Mouse (Mus musculus) left cerebral cortex, postnatal 14 days (tissue): ENCODE data around the gene Ifnlr1. TPM values are rescaled to one million over a fixed set of nuclear protein-coding genes. Genes with fewer than 3 reads are reported as not detected.

Experiments used
- DNase-seq, 2 experiments: peaks; one replicate each; pipeline ENCODE4 v3.0.0; 2021 to 2022; ENCODE audit warnings: low spot score in 2 of 2, mixed read lengths in 1 of 2
- intact Hi-C: fragments of 180-260 bp; cut with DNase I; formaldehyde crosslinking; loops from one replicate; pipeline ENCODE4 v1.15.1; 2025
- total RNA-seq, 2 experiments: library from RNA; stranded (reverse); gene quantifications; 2 replicates each; pipeline ENCODE4 v1.2.3; 2021

Ifnlr1 gene
- total RNA-seq, 2 experiments from 2014 or later: 0.35 to 0.40 TPM

GRCm38 (mm10) chr4:135730951-135731350 is 44.9 kb downstream of the Ifnlr1 start:
- intact Hi-C loops: no loop called here
- DNase-seq: no peak

GRCm38 (mm10) chr4:135733901-135734300 is 47.8 kb downstream of the Ifnlr1 start:
- DNase-seq: peak; percentile 57 to 60
- intact Hi-C loops: no loop called here

GRCm38 (mm10) chr4:135736903-135737302 is 50.8 kb downstream of the Ifnlr1 start:
- intact Hi-C loops: no loop called here

GRCm38 (mm10) chr4:135738237-135738636 is 52.1 kb downstream of the Ifnlr1 start:
- intact Hi-C loops: no loop called here
- no peak for DNase-seq

More at GRCm38 (mm10) chr4:135736903-135737302, 50.8 kb downstream of the Ifnlr1 start:
- DNase-seq: no peak

GRCm38 (mm10) chr4:135739148-135739547 is 53.1 kb downstream of the Ifnlr1 start:
- intact Hi-C loops: no loop called here
- no peak for DNase-seq

- intact Hi-C loops: no loop called here
- no peak for DNase-seq
Observed at GRCm38 (mm10) chr4:135739672-135740071, 53.6 kb downstream of the Ifnlr1 start.

GRCm38 (mm10) chr4:135743520-135743919 is 57.4 kb downstream of the Ifnlr1 start:
- intact Hi-C loops: no loop called here
- no peak for DNase-seq

GRCm38 (mm10) chr4:135744726-135745448 is 58.8 kb downstream of the Ifnlr1 start:
- no peak for DNase-seq
- intact Hi-C loops: no loop called here

GRCm38 (mm10) chr4:135745613-135746012 is 59.5 kb downstream of the Ifnlr1 start:
- DNase-seq: no peak
- intact Hi-C loops: no loop called here

- no peak for DNase-seq
- intact Hi-C loops: no loop called here
Observed at GRCm38 (mm10) chr4:135750896-135751295, 64.8 kb downstream of the Ifnlr1 start.

- intact Hi-C loops: no loop called here
- no peak for DNase-seq
Observed at GRCm38 (mm10) chr4:135752106-135752778, 66.2 kb downstream of the Ifnlr1 start.

GRCm38 (mm10) chr4:135752779-135753164 is 66.7 kb downstream of the Ifnlr1 start:
- no peak for DNase-seq
- intact Hi-C loops: no loop called here

Other genes with a start within 250 kb of the Ifnlr1 start
- 1 to 10 TPM in 1 of 2 experiments, under 1 TPM in 1; 0.81 to 1.1 TPM for gene Stpg1, start 191.5 kb upstream of the Ifnlr1 start, total RNA-seq
- gene Nipal3, start 191.2 kb upstream of the Ifnlr1 start, total RNA-seq: 100 to 1,000 TPM; 111 to 118 TPM
- gene Grhl3, start 112.7 kb upstream of the Ifnlr1 start, total RNA-seq: 1 to 10 TPM in 1 of 2 experiments, under 1 TPM in 1; 0.95 to 1.4 TPM
- under 1 TPM; 0.42 to 0.70 TPM for gene Il22ra1, start 41.9 kb downstream of the Ifnlr1 start, total RNA-seq
- gene Myom3, start 73.4 kb downstream of the Ifnlr1 start, total RNA-seq: 1 to 10 TPM; 2.0 to 2.1 TPM
- 10 to 100 TPM; 71.0 to 77.4 TPM for gene Srsf10, start 169.5 kb downstream of the Ifnlr1 start, total RNA-seq
- gene Pnrc2, start 187.6 kb downstream of the Ifnlr1 start, total RNA-seq: 10 to 100 TPM; 48.8 to 49.7 TPM
- gene Cnr2, start 209.1 kb downstream of the Ifnlr1 start, total RNA-seq: under 1 TPM in 1 of 2 experiments, not detected in 1; 0.09 TPM
- 10 to 100 TPM; 34.0 to 39.0 TPM for gene Fuca1, start 234.4 kb downstream of the Ifnlr1 start, total RNA-seq